Mouse (Mus musculus): Measurements from ENCODE around the gene Vamp4. TPM values are rescaled to one million over a fixed set of nuclear protein-coding genes. Genes with fewer than 3 reads are reported as not detected.
"Not testable (repeated sequence)": the region's sequence is repeated elsewhere in the genome, so short reads cannot be mapped to it uniquely, and the experiment has no call there.

The Vamp4 gene
- total and polyA plus RNA-seq, 2 experiments from 2014 or later, result 25.5 to 74.7 TPM

GRCm38 (mm10) chr1:162615511-162615910, 45.2 kb downstream of the Vamp4 start:
- Histone ChIP-seq H3K9me3 (ENCODE audit: low read length) (no peaks in the 10 kb centered on the region), H3K36me3 (ENCODE audit: insufficient read depth, low read length) (no peaks in the 10 kb centered on the region), H3K27ac (ENCODE audit: low read depth, low read length) (no peak overlapping the region), H3K9ac (replicated peaks; ENCODE audit: low read length, poor library complexity, severe bottlenecking) (no peak overlapping the region), H3K4me1 (ENCODE audit: insufficient read depth, low read length) (no peaks in the 10 kb centered on the region), H3K4me3 (ENCODE audit: low read depth, low read length) (no peak overlapping the region), H3K27me3 (ENCODE audit: insufficient read depth, low read length) (no peaks in the 10 kb centered on the region), H3K4me2 (ENCODE audit: low read depth, low read length, poor library complexity, severe bottlenecking) (no peak overlapping the region)
- WGBS, result 57% methylated on average over 1 of the region's 1 CpGs
- ATAC-seq (ENCODE audit: low FRiP score) (peak; percentile 93), DNase-seq (ENCODE audit: low spot score) (peak; percentile 90)
- peak; percentile 48 for TF ChIP-seq CTCF (IDR thresholded peaks at IDR 0.05)

GRCm38 (mm10) chr1:162620487-162620886, 50.2 kb downstream of the Vamp4 start:
- Histone ChIP-seq H3K4me3 (ENCODE audit: low read depth, low read length) (no peak overlapping the region), H3K9ac (replicated peaks; ENCODE audit: low read length, poor library complexity, severe bottlenecking) (no peak overlapping the region), H3K27me3 (ENCODE audit: insufficient read depth, low read length) (no peaks in the 10 kb centered on the region), H3K36me3 (ENCODE audit: insufficient read depth, low read length) (no peaks in the 10 kb centered on the region), H3K4me1 (ENCODE audit: insufficient read depth, low read length) (no peaks in the 10 kb centered on the region), H3K27ac (ENCODE audit: low read depth, low read length) (no peak overlapping the region), H3K4me2 (ENCODE audit: low read depth, low read length, poor library complexity, severe bottlenecking) (no peak overlapping the region), H3K9me3 (ENCODE audit: low read length) (no peaks in the 10 kb centered on the region)
- peak; percentile 49 for TF ChIP-seq CTCF (IDR thresholded peaks at IDR 0.05)
- WGBS, result 64% methylated on average over 4 of the region's 4 CpGs
- ATAC-seq (ENCODE audit: low FRiP score), result no peak
- no peak for DNase-seq (ENCODE audit: low spot score)

GRCm38 (mm10) chr1:162623895-162624294, 53.6 kb downstream of the Vamp4 start:
- no peak overlapping the region for H3K9ac ChIP-seq (replicated peaks; ENCODE audit: low read length, poor library complexity, severe bottlenecking)
- H3K27me3 ChIP-seq (ENCODE audit: insufficient read depth, low read length), result no peaks in the 10 kb centered on the region
- no peak overlapping the region for H3K4me2 ChIP-seq (ENCODE audit: low read depth, low read length, poor library complexity, severe bottlenecking)
- no peaks in the 10 kb centered on the region for H3K9me3 ChIP-seq (ENCODE audit: low read length)
- no peak for ATAC-seq (ENCODE audit: low FRiP score)
- no peak overlapping the region for H3K4me3 ChIP-seq (ENCODE audit: low read depth, low read length)
- H3K36me3 ChIP-seq (ENCODE audit: insufficient read depth, low read length), result no peaks in the 10 kb centered on the region
- H3K27ac ChIP-seq (ENCODE audit: low read depth, low read length), result no peak overlapping the region
- no peak for DNase-seq (ENCODE audit: low spot score)
- 54% methylated on average over 4 of the region's 4 CpGs for whole genome bisulfite sequencing
- H3K4me1 ChIP-seq (ENCODE audit: insufficient read depth, low read length), result no peaks in the 10 kb centered on the region
- TF ChIP-seq CTCF (IDR thresholded peaks at IDR 0.05), result no peak

- Histone ChIP-seq H3K27me3 (ENCODE audit: insufficient read depth, low read length) (no peaks in the 10 kb centered on the region), H3K27ac (ENCODE audit: low read depth, low read length) (no peak overlapping the region), H3K4me1 (ENCODE audit: insufficient read depth, low read length) (no peaks in the 10 kb centered on the region), H3K9ac (replicated peaks; ENCODE audit: low read length, poor library complexity, severe bottlenecking) (no peak overlapping the region), H3K4me3 (ENCODE audit: low read depth, low read length) (no peak overlapping the region), H3K9me3 (ENCODE audit: low read length) (no peaks in the 10 kb centered on the region), H3K36me3 (ENCODE audit: insufficient read depth, low read length) (no peaks in the 10 kb centered on the region), H3K4me2 (ENCODE audit: low read depth, low read length, poor library complexity, severe bottlenecking) (no peak overlapping the region)
- TF ChIP-seq CTCF (IDR thresholded peaks at IDR 0.05), result no peak
- DNase-seq (ENCODE audit: low spot score), result peak; percentile 67
- no peak for ATAC-seq (ENCODE audit: low FRiP score)
- WGBS, result 62% methylated on average over 7 of the region's 7 CpGs
Observed at GRCm38 (mm10) chr1:162625229-162625628, 54.9 kb downstream of the Vamp4 start.

GRCm38 (mm10) chr1:162627821-162628220, 57.5 kb downstream of the Vamp4 start:
- H3K27ac ChIP-seq (ENCODE audit: low read depth, low read length); DNase-seq (ENCODE audit: low spot score); ATAC-seq (ENCODE audit: low FRiP score); H3K27me3 ChIP-seq (ENCODE audit: insufficient read depth, low read length); H3K9me3 ChIP-seq (ENCODE audit: low read length); H3K36me3 ChIP-seq (ENCODE audit: insufficient read depth, low read length); H3K4me2 ChIP-seq (ENCODE audit: low read depth, low read length, poor library complexity, severe bottlenecking); H3K4me3 ChIP-seq (ENCODE audit: low read depth, low read length); H3K9ac ChIP-seq (replicated peaks; ENCODE audit: low read length, poor library complexity, severe bottlenecking); H3K4me1 ChIP-seq (ENCODE audit: insufficient read depth, low read length): not testable (repeated sequence)
- WGBS, result 77% methylated on average over 4 of the region's 4 CpGs

- H3K4me3 ChIP-seq (ENCODE audit: low read depth, low read length); H3K27ac ChIP-seq (ENCODE audit: low read depth, low read length); H3K4me2 ChIP-seq (ENCODE audit: low read depth, low read length, poor library complexity, severe bottlenecking); H3K4me1 ChIP-seq (ENCODE audit: insufficient read depth, low read length); H3K9me3 ChIP-seq (ENCODE audit: low read length); DNase-seq (ENCODE audit: low spot score); ATAC-seq (ENCODE audit: low FRiP score); H3K27me3 ChIP-seq (ENCODE audit: insufficient read depth, low read length); H3K36me3 ChIP-seq (ENCODE audit: insufficient read depth, low read length); H3K9ac ChIP-seq (replicated peaks; ENCODE audit: low read length, poor library complexity, severe bottlenecking): not testable (repeated sequence)
- 96% methylated on average over 15 of the region's 15 CpGs for WGBS
Observed at GRCm38 (mm10) chr1:162628326-162628725, 58.0 kb downstream of the Vamp4 start.

GRCm38 (mm10) chr1:162635291-162635931, 65.1 kb downstream of the Vamp4 start:
- H3K27ac ChIP-seq (ENCODE audit: low read depth, low read length); H3K9me3 ChIP-seq (ENCODE audit: low read length); DNase-seq (ENCODE audit: low spot score); H3K27me3 ChIP-seq (ENCODE audit: insufficient read depth, low read length); H3K4me1 ChIP-seq (ENCODE audit: insufficient read depth, low read length); H3K4me3 ChIP-seq (ENCODE audit: low read depth, low read length); H3K9ac ChIP-seq (replicated peaks; ENCODE audit: low read length, poor library complexity, severe bottlenecking); H3K4me2 ChIP-seq (ENCODE audit: low read depth, low read length, poor library complexity, severe bottlenecking); H3K36me3 ChIP-seq (ENCODE audit: insufficient read depth, low read length); ATAC-seq (ENCODE audit: low FRiP score): not testable (repeated sequence)
- WGBS, result 74% methylated on average over 1 of the region's 1 CpGs

All from midbrain, postnatal 0 days (tissue).